Mouse (Mus musculus) ES-E14 (cell line): ENCODE measurements around the gene Ttc9c.

Experiments used
- CHD2 ChIP-seq: IDR thresholded peaks from 2 replicates; pipeline ENCODE4 v1.6.1; 2014; ENCODE audit warnings: mild to moderate bottlenecking, low read depth, low read length, inconsistent platforms
- HCFC1 ChIP-seq: IDR thresholded peaks from 2 replicates; pipeline ENCODE4 v1.6.1; 2012; ENCODE audit warnings: low read length, inconsistent platforms, borderline replicate concordance; ENCODE audit not compliant: insufficient read depth
- MAFK ChIP-seq: IDR thresholded peaks from 2 replicates; pipeline ENCODE4 v1.6.1; 2014; ENCODE audit warnings: mild to moderate bottlenecking, low read depth, low read length, inconsistent platforms; ENCODE audit not compliant: insufficient read depth
- ZC3H11A ChIP-seq: IDR thresholded peaks from 2 replicates; pipeline ENCODE4 v1.6.1; 2012; ENCODE audit warnings: low read depth, mild to moderate bottlenecking, inconsistent platforms, low read length, borderline replicate concordance
- ZNF384 ChIP-seq: IDR thresholded peaks from 2 replicates; pipeline ENCODE4 v1.6.1; 2012; ENCODE audit warnings: low read depth, low read length, inconsistent platforms

GRCm38 (mm10) chr19:8818801-8819595 lies at the start of gene Ttc9c:
- TF ChIP-seq ZC3H11A (no peak), HCFC1 (peak; percentile 53; the same call in 1 of the 2 replicates), CHD2 (peak; percentile 87), MAFK (no peak), ZNF384 (peak; percentile 94)
